8 mouse cellular contexts compared by ENCODE assay signal in the genomic region with DNA sequence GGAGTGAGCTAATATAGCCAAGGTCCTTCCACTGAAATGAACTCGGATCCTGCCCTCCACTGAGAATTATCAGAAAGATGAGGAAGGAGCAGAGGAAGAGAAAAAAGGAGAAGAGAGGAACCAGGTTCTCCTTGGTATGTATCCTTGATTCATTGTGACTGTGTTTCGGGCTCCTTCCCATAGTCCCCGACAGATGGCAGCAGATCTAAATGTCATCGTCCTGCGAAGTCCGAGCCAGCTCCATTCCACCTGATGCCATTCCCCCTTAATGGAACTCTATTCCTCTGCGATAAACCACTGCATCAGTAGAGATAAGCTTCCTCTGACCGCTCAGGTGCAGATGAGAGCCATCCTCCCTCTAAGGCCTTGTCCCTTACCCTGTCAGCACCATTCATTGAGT.
DNase-seq lines count a peak whose midpoint lies in the region.

No protein-coding gene starts in this region.

- DNase-seq in layer of hippocampus, adult 11-12 months (ENCODE audit: low spot score): peak; percentile 62
- DNase-seq in layer of hippocampus, postnatal 36 days: no peak
- peak; percentile 66 for DNase-seq in ES-CJ7 (ENCODE audit: low read depth, low spot score)
- DNase-seq in adrenal gland, postnatal 25 days: peak; percentile 50
- peak; percentile 57 for DNase-seq in forelimb bud, embryonic 11.5 days (ENCODE audit: low read depth, low spot score)
- peak; percentile 55 to 62 for DNase-seq in layer of hippocampus, postnatal 10 days (ENCODE audit: low spot score in 2 of 2)
- peak; percentile 49 to 70 for DNase-seq in right cerebral cortex, postnatal 10 days (ENCODE audit: low spot score in 2 of 2)
- no peak for DNase-seq in spleen, postnatal 14 days (ENCODE audit: low spot score in 2 of 2)

Comparison
In these comparisons a context has a peak if more than half of its experiments do, and no peak if none do; other contexts are left out.
1. DNase-seq: peak in layer of hippocampus, adult 11-12 months (single experiment), ES-CJ7 (single experiment), adrenal gland, postnatal 25 days (single experiment), forelimb bud, embryonic 11.5 days (single experiment), layer of hippocampus, postnatal 10 days (2 of 2) and right cerebral cortex, postnatal 10 days (2 of 2); none in layer of hippocampus, postnatal 36 days (0 of 2) and spleen, postnatal 14 days (0 of 2).